Mouse (Mus musculus) erythroblast, adult 5-6 weeks (primary cell): ENCODE results near the gene Gm6205. TPM values are rescaled to one million over a fixed set of nuclear protein-coding genes. Genes with fewer than 3 reads are reported as not detected.
"Not testable (repeated sequence)": the region's sequence is repeated elsewhere in the genome, so short reads cannot be mapped to it uniquely, and the experiment has no call there.

Experiments
- ATAC-seq: replicated peaks from 2 replicates; pipeline ENCODE4 v1.8.0; 2016; ENCODE audit warnings: moderate number of reproducible peaks, mild to moderate bottlenecking, moderate TSS enrichment, inconsistent platforms; ENCODE audit not compliant: poor library complexity, low FRiP score, severe bottlenecking
- total RNA-seq, 2 experiments: library from RNA; stranded (forward) in 1 of 2; stranded (reverse) in 1 of 2; fragments of 150-400 nt in 1 of 2; fragments of 200-764, 138-1000 nt in 1 of 2; gene quantifications; 2 replicates each; pipeline versions ENCODE4 v1.2.3 to v1.2.4; 2015 to 2017; ENCODE audit warnings: low replicate concordance in 2 of 2

Gene Gm6205
- not detected in 2 replicates for total RNA-seq (2015; ENCODE audit: low replicate concordance)
- 0.42 TPM in 1 of 2 replicates, not detected in the other for total RNA-seq (2017; ENCODE audit: low replicate concordance)

GRCm38 (mm10) chr5:94648082-94648481, at the start of gene Gm6205:
TSS of gene Gm6205 (plus strand) at chr5:94648382.
- not testable (repeated sequence) for ATAC-seq

- ATAC-seq, result not testable (repeated sequence)
Measured at GRCm38 (mm10) chr5:94616242-94616641, 31.9 kb upstream of the Gm6205 start, which contains the start of gene Gm3147. TSS of gene Gm3147 (minus strand) at chr5:94616342.

GRCm38 (mm10) chr5:94623679-94624078, 24.5 kb upstream of the Gm6205 start, which contains the start of gene Gm6509:
TSS of gene Gm6509 (plus strand) at chr5:94623979.
- not testable (repeated sequence) for ATAC-seq

Other genes with a start within 250 kb of the Gm6205 start
- gene Gm7682, start 202.6 kb upstream of the Gm6205 start, total RNA-seq (2015; ENCODE audit: low replicate concordance), result not detected in 2 replicates
- 0.56 TPM in 1 of 2 replicates, not detected in the other for gene Gm7682, start 202.6 kb upstream of the Gm6205 start, total RNA-seq (2017; ENCODE audit: low replicate concordance)
- gene Gm3139, start 122.1 kb upstream of the Gm6205 start, total RNA-seq (2015; ENCODE audit: low replicate concordance), result not detected in 2 replicates
- not detected in 2 replicates for gene Gm3139, start 122.1 kb upstream of the Gm6205 start, total RNA-seq (2017; ENCODE audit: low replicate concordance)
- gene Gm3147, start 32.0 kb upstream of the Gm6205 start, total RNA-seq (2015; ENCODE audit: low replicate concordance), result not detected in 2 replicates
- not detected in 2 replicates for gene Gm3147, start 32.0 kb upstream of the Gm6205 start, total RNA-seq (2017; ENCODE audit: low replicate concordance)
- not detected in 2 replicates for gene Gm6509, start 24.4 kb upstream of the Gm6205 start, total RNA-seq (2015; ENCODE audit: low replicate concordance)
- not detected in 2 replicates for gene Gm6509, start 24.4 kb upstream of the Gm6205 start, total RNA-seq (2017; ENCODE audit: low replicate concordance)
- gene Gm3183, start 217.1 kb downstream of the Gm6205 start, total RNA-seq (2015; ENCODE audit: low replicate concordance), result not detected in 2 replicates
- not detected in 2 replicates for gene Gm3183, start 217.1 kb downstream of the Gm6205 start, total RNA-seq (2017; ENCODE audit: low replicate concordance)